Mouse (Mus musculus): ENCODE results near the gene Syf2. TPM values are rescaled to one million over a fixed set of nuclear protein-coding genes. Genes with fewer than 3 reads are reported as not detected.

The Syf2 gene
- total and polyA plus RNA-seq, 3 experiments = 24.9 to 61.1 (median 48.7) TPM

GRCm38 (mm10) chr4:134914864-134915209, 15.9 kb upstream of the Syf2 start, which contains the start of gene Tmem50a:
Tmem50a (minus strand) TSS chr4:134915024.
- H3K4me1 ChIP-seq (ENCODE audit: control insufficient read depth, insufficient read depth, low read length) = peaks cover 11% of the 10 kb centered on the region
- H3K79me2 ChIP-seq (replicated peaks; ENCODE audit: control insufficient read depth, insufficient read depth, low read length) = no peaks in the 10 kb centered on the region; the same call in none of the 2 replicates
- peaks cover 4% of the 10 kb centered on the region; the same call in 1 of the 2 replicates for H3K36me3 ChIP-seq (ENCODE audit: control insufficient read depth, insufficient read depth, low read length)
- intact Hi-C loops (cut with DNase I) = loop anchor here (2.0 kb wide), 1 partner anchor 16 kb away; the partner anchor contains the start of gene Syf2
- H3K4me3 ChIP-seq = peak within 1 kb of the TSS; percentile 85
- peak within 1 kb of the TSS; percentile 94 for H3K27ac ChIP-seq
- WGBS = 1% methylated on average over 25 of the region's 25 CpGs
- peak within 1 kb of the TSS; percentile 99 for H3K9ac ChIP-seq (ENCODE audit: low read depth, low read length)
- TF ChIP-seq CTCF (IDR thresholded peaks at IDR 0.05) (no peak), POLR2A (IDR thresholded peaks at IDR 0.05; ENCODE audit: insufficient read depth, low read depth, low read length) (peak; percentile 91), EP300 (IDR thresholded peaks at IDR 0.05; ENCODE audit: insufficient read depth, low read depth, low read length) (0 out of 2 replicates have a peak, but pooled peaks have one; percentile 51)
- DNase-seq = peak; percentile 96
- H3K27me3 ChIP-seq (ENCODE audit: control insufficient read depth, insufficient read depth, low read length) = no peaks in the 10 kb centered on the region

- no peak for DNase-seq
- Histone ChIP-seq H3K79me2 (replicated peaks; ENCODE audit: control insufficient read depth, insufficient read depth, low read length) (no peaks in the 10 kb centered on the region; the same call in none of the 2 replicates), H3K27ac (peak overlapping the region; percentile 94), H3K4me1 (ENCODE audit: control insufficient read depth, insufficient read depth, low read length) (peaks cover 11% of the 10 kb centered on the region), H3K27me3 (ENCODE audit: control insufficient read depth, insufficient read depth, low read length) (no peaks in the 10 kb centered on the region), H3K4me3 (peak overlapping the region; percentile 85), H3K9ac (ENCODE audit: low read depth, low read length) (peak overlapping the region; percentile 99), H3K36me3 (ENCODE audit: control insufficient read depth, insufficient read depth, low read length) (peaks cover 4% of the 10 kb centered on the region; the same call in 1 of the 2 replicates)
- no peak for TF ChIP-seq CTCF (IDR thresholded peaks at IDR 0.05)
- no peak for TF ChIP-seq EP300 (IDR thresholded peaks at IDR 0.05; ENCODE audit: insufficient read depth, low read depth, low read length)
- TF ChIP-seq POLR2A (IDR thresholded peaks at IDR 0.05; ENCODE audit: insufficient read depth, low read depth, low read length) = no peak
- WGBS = 45% methylated on average over 14 of the region's 14 CpGs
- intact Hi-C loops (cut with DNase I) = loop anchor here (2.0 kb wide), 1 partner anchor 15 kb away; the partner anchor contains the start of gene Syf2
Observed at GRCm38 (mm10) chr4:134915223-134916050, 15.3 kb upstream of the Syf2 start.

- H3K36me3 ChIP-seq (ENCODE audit: control insufficient read depth, insufficient read depth, low read length) = peaks cover 4% of the 10 kb centered on the region; the same call in 1 of the 2 replicates
- no peak overlapping the region for H3K4me3 ChIP-seq
- no peak for TF ChIP-seq CTCF (IDR thresholded peaks at IDR 0.05)
- TF ChIP-seq EP300 (IDR thresholded peaks at IDR 0.05; ENCODE audit: insufficient read depth, low read depth, low read length) = no peak
- no peak for TF ChIP-seq POLR2A (IDR thresholded peaks at IDR 0.05; ENCODE audit: insufficient read depth, low read depth, low read length)
- intact Hi-C loops (cut with DNase I) = no loop called here
- DNase-seq = no peak
- H3K27me3 ChIP-seq (ENCODE audit: control insufficient read depth, insufficient read depth, low read length) = no peaks in the 10 kb centered on the region
- H3K9ac ChIP-seq (ENCODE audit: low read depth, low read length) = no peak overlapping the region
- no peak overlapping the region for H3K27ac ChIP-seq
- whole genome bisulfite sequencing = 74% methylated on average over 3 of the region's 3 CpGs
- no peaks in the 10 kb centered on the region; the same call in 1 of the 2 replicates for H3K79me2 ChIP-seq (replicated peaks; ENCODE audit: control insufficient read depth, insufficient read depth, low read length)
- H3K4me1 ChIP-seq (ENCODE audit: control insufficient read depth, insufficient read depth, low read length) = peaks cover 11% of the 10 kb centered on the region
Observed at GRCm38 (mm10) chr4:134917194-134917593, 13.5 kb upstream of the Syf2 start.

- H3K79me2 ChIP-seq (replicated peaks; ENCODE audit: control insufficient read depth, insufficient read depth, low read length) = no peaks in the 10 kb centered on the region
- DNase-seq = peak; percentile 77 to 80
- H3K27ac ChIP-seq = peak overlapping the region; percentile 53
- TF ChIP-seq CTCF (IDR thresholded peaks at IDR 0.05) = no peak
- TF ChIP-seq POLR2A (IDR thresholded peaks at IDR 0.05; ENCODE audit: insufficient read depth, low read depth, low read length) = peak; percentile 44; the same call in 1 of the 2 replicates
- TF ChIP-seq EP300 (IDR thresholded peaks at IDR 0.05; ENCODE audit: insufficient read depth, low read depth, low read length) = 0 out of 2 replicates have a peak, but pooled peaks have one; percentile 59
- H3K9ac ChIP-seq (ENCODE audit: low read depth, low read length) = peak overlapping the region; percentile 21
- H3K36me3 ChIP-seq (ENCODE audit: control insufficient read depth, insufficient read depth, low read length) = peaks cover 5% of the 10 kb centered on the region; the same call in 1 of the 2 replicates
- no peaks in the 10 kb centered on the region for H3K27me3 ChIP-seq (ENCODE audit: control insufficient read depth, insufficient read depth, low read length)
- intact Hi-C loops (cut with DNase I) = no loop called here
- peaks cover 10% of the 10 kb centered on the region for H3K4me1 ChIP-seq (ENCODE audit: control insufficient read depth, insufficient read depth, low read length)
- 4% methylated on average over 7 of the region's 7 CpGs for WGBS
- no peak overlapping the region for H3K4me3 ChIP-seq
Observed at GRCm38 (mm10) chr4:134918381-134918780, 12.3 kb upstream of the Syf2 start.

- no peak overlapping the region for H3K4me3 ChIP-seq
- TF ChIP-seq POLR2A (IDR thresholded peaks at IDR 0.05; ENCODE audit: insufficient read depth, low read depth, low read length) (no peak), EP300 (IDR thresholded peaks at IDR 0.05; ENCODE audit: insufficient read depth, low read depth, low read length) (no peak), CTCF (IDR thresholded peaks at IDR 0.05) (no peak)
- peak in 1 of 2 experiments; percentile 52 for DNase-seq
- 43% methylated on average over 12 of the region's 12 CpGs for WGBS
- no peak overlapping the region for H3K27ac ChIP-seq
- H3K4me1 ChIP-seq (ENCODE audit: control insufficient read depth, insufficient read depth, low read length) = peaks cover 10% of the 10 kb centered on the region
- no peak overlapping the region for H3K9ac ChIP-seq (ENCODE audit: low read depth, low read length)
- peaks cover 4% of the 10 kb centered on the region for H3K79me2 ChIP-seq (replicated peaks; ENCODE audit: control insufficient read depth, insufficient read depth, low read length)
- peaks cover 5% of the 10 kb centered on the region for H3K36me3 ChIP-seq (ENCODE audit: control insufficient read depth, insufficient read depth, low read length)
- H3K27me3 ChIP-seq (ENCODE audit: control insufficient read depth, insufficient read depth, low read length) = no peaks in the 10 kb centered on the region
- intact Hi-C loops (cut with DNase I) = loop anchor here (10.0 kb wide), 3 partner anchors 345 to 1365 kb away; partner anchors contain the start of genes Pdik1l and Zfp46
Observed at GRCm38 (mm10) chr4:134919733-134920540, 10.8 kb upstream of the Syf2 start.

All from heart, adult 2 months (tissue).